Mouse (Mus musculus) C2C12 (cell line): ENCODE measurements around the gene B230104I21Rik.

Experiments
- CTCF ChIP-seq: IDR thresholded peaks from one replicate; pipeline ENCODE4 v1.5.1; 2011; ENCODE audit not compliant: control insufficient read depth, insufficient read depth, insufficient read length
- USF1 ChIP-seq: IDR thresholded peaks from one replicate; pipeline ENCODE4 v1.6.1; 2011; ENCODE audit warnings: low read depth, mild to moderate bottlenecking, control low read depth, moderate library complexity

- no peak for TF ChIP-seq CTCF
- TF ChIP-seq USF1: no peak
These were observed 5.9 kb upstream of the B230104I21Rik start for GRCm38 (mm10) chr4:154330001-154330400.
